Mouse (Mus musculus): ENCODE results near the gene Vmn1r107. TPM values are rescaled to one million over a fixed set of nuclear protein-coding genes. Genes with fewer than 3 reads are reported as not detected.
"Not testable (repeated sequence)": the region's sequence is repeated elsewhere in the genome, so short reads cannot be mapped to it uniquely, and the experiment has no call there.

Vmn1r107 gene
- polyA plus RNA-seq (2015; fragmentation: Nextera tagmentation; extraction: Ambion mirVana), result not detected in 2 replicates

DNA sequence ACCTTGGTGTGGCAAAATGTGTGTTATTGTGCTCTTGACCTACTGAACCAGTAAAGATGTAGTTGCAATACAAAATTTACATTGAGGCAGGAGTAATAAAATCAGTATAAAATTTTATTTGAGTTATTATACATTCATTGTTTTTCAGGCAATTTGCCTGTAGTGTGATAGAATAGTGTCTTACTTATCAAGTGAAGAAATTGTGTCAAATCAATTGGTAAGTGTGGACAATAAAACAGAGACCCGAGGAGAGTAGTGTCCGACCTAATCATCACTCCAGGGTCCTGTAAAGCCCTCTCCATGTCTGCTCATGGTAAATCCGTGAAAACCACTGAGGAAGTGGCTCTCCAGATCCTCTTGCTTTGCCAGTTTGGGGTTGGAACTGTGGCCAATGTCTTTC lies at the start of gene Vmn1r107:
Gene Vmn1r107, plus strand, starts transcription at position 301 of the 400 bp plus-strand sequence.
- not testable (repeated sequence) for H3K9me3 ChIP-seq; H3K4me1 ChIP-seq; H3K36me3 ChIP-seq (replicated peaks); H3K4me3 ChIP-seq; H3K27ac ChIP-seq; H3K27me3 ChIP-seq (replicated peaks); ATAC-seq (replicated peaks); H3K4me2 ChIP-seq; H3K9ac ChIP-seq
- no CpG with 5 or more reads among the region's 3 CpGs for WGBS

- not testable (repeated sequence) for H3K36me3 ChIP-seq (replicated peaks); H3K9ac ChIP-seq; H3K4me1 ChIP-seq; H3K4me3 ChIP-seq; H3K4me2 ChIP-seq; ATAC-seq (replicated peaks); H3K27me3 ChIP-seq (replicated peaks); H3K9me3 ChIP-seq; H3K27ac ChIP-seq
- no CpG with 5 or more reads among the region's 2 CpGs for WGBS
Measured at GRCm38 (mm10) chr7:20703116-20703515, 34.4 kb downstream of the Vmn1r107 start, which contains the start of gene Vmn1r111. Gene Vmn1r111 (minus strand): TSS chr7:20703216.

Other genes with a start within 250 kb of the Vmn1r107 start
- gene Vmn1r101, start 226.3 kb upstream of the Vmn1r107 start, polyA plus RNA-seq (2015; fragmentation: Nextera tagmentation; extraction: Ambion mirVana), result not detected in 2 replicates
- not detected in 2 replicates for gene Gm10670, start 194.0 kb upstream of the Vmn1r107 start, polyA plus RNA-seq (2015; fragmentation: Nextera tagmentation; extraction: Ambion mirVana)
- not detected in 2 replicates for gene Vmn1r103, start 158.4 kb upstream of the Vmn1r107 start, polyA plus RNA-seq (2015; fragmentation: Nextera tagmentation; extraction: Ambion mirVana)
- gene Vmn1r104, start 135.1 kb upstream of the Vmn1r107 start, polyA plus RNA-seq (2015; fragmentation: Nextera tagmentation; extraction: Ambion mirVana), result not detected in 2 replicates
- not detected in 2 replicates for gene Gm5726, start 123.2 kb upstream of the Vmn1r107 start, polyA plus RNA-seq (2015; fragmentation: Nextera tagmentation; extraction: Ambion mirVana)
- not detected in 2 replicates for gene Gm4141, start 92.7 kb upstream of the Vmn1r107 start, polyA plus RNA-seq (2015; fragmentation: Nextera tagmentation; extraction: Ambion mirVana)
- gene Gm4513, start 69.9 kb upstream of the Vmn1r107 start, polyA plus RNA-seq (2015; fragmentation: Nextera tagmentation; extraction: Ambion mirVana), result not detected in 2 replicates
- not detected in 2 replicates for gene Vmn1r111, start 34.3 kb downstream of the Vmn1r107 start, polyA plus RNA-seq (2015; fragmentation: Nextera tagmentation; extraction: Ambion mirVana)
- not detected in 2 replicates for gene Gm10668, start 61.7 kb downstream of the Vmn1r107 start, polyA plus RNA-seq (2015; fragmentation: Nextera tagmentation; extraction: Ambion mirVana)
- not detected in 2 replicates for gene Vmn1r112, start 102.3 kb downstream of the Vmn1r107 start, polyA plus RNA-seq (2015; fragmentation: Nextera tagmentation; extraction: Ambion mirVana)
- not detected in 2 replicates for gene Vmn1r113, start 118.4 kb downstream of the Vmn1r107 start, polyA plus RNA-seq (2015; fragmentation: Nextera tagmentation; extraction: Ambion mirVana)
- not detected in 2 replicates for gene Vmn1r114, start 143.3 kb downstream of the Vmn1r107 start, polyA plus RNA-seq (2015; fragmentation: Nextera tagmentation; extraction: Ambion mirVana)
- not detected in 2 replicates for gene Vmn1r115, start 176.1 kb downstream of the Vmn1r107 start, polyA plus RNA-seq (2015; fragmentation: Nextera tagmentation; extraction: Ambion mirVana)
- not detected in 2 replicates for gene Vmn1r116, start 203.3 kb downstream of the Vmn1r107 start, polyA plus RNA-seq (2015; fragmentation: Nextera tagmentation; extraction: Ambion mirVana)
- not detected in 2 replicates for gene Vmn1r117, start 215.2 kb downstream of the Vmn1r107 start, polyA plus RNA-seq (2015; fragmentation: Nextera tagmentation; extraction: Ambion mirVana)
- gene Vmn1r118, start 243.4 kb downstream of the Vmn1r107 start, polyA plus RNA-seq (2015; fragmentation: Nextera tagmentation; extraction: Ambion mirVana), result not detected in 2 replicates